Mouse (Mus musculus) bone marrow, adult 2 months (tissue): ENCODE results near the gene Icmt. TPM values are rescaled to one million over a fixed set of nuclear protein-coding genes. Genes with fewer than 3 reads are reported as not detected.

Experiments used
- H3K27ac ChIP-seq: fragments of 200-500 bp; 2 replicates; pipeline ENCODE4 v1.5.1; 2012; ENCODE audit warnings: low read depth, mild to moderate bottlenecking, control low read depth, inconsistent platforms, low read length; ENCODE audit not compliant: control insufficient read depth, poor library complexity, insufficient read depth
- H3K4me1 ChIP-seq: fragments of 200-500 bp; 2 replicates; pipeline ENCODE4 v1.6.1; 2011; ENCODE audit warnings: low read length; ENCODE audit not compliant: control insufficient read depth, insufficient read depth
- H3K4me3 ChIP-seq: fragments of 200-500 bp; replicated peaks from 2 replicates; pipeline ENCODE3; 2011; ENCODE audit warnings: mild to moderate bottlenecking, low read depth, low read length, control low read depth; ENCODE audit not compliant: control insufficient read depth
- CTCF ChIP-seq: fragments of 200-500 bp; IDR thresholded peaks from 2 replicates; pipeline ENCODE4 v1.5.1; 2011; ENCODE audit warnings: low read length, control low read depth; ENCODE audit not compliant: control insufficient read depth, insufficient read depth
- POLR2A ChIP-seq: fragments of 200-500 bp; IDR thresholded peaks from 2 replicates; pipeline ENCODE4 v1.6.1; 2011; ENCODE audit warnings: low read depth, mild to moderate bottlenecking, control low read depth, low read length, borderline replicate concordance; ENCODE audit not compliant: control insufficient read depth
- WGBS: fragments of 180-500 bp; shearing (Covaris S2); methylation state at CpG from one replicate; pipeline ENCODE4 v1.1.7; 2018; 5-methylcytosine and 5-hydroxymethylcytosine counted together
- polyA plus RNA-seq: library from polyadenylated mRNA; stranded (reverse); fragments of >200 nt; gene quantifications from 2 replicates; pipeline ENCODE4 v1.2.4, GENCODE M21; 2011; ENCODE audit warnings: low replicate concordance; ENCODE audit not compliant: missing spikeins, insufficient read depth, insufficient read length

Icmt gene
- polyA plus RNA-seq, 1 experiment: 5.0 TPM

GRCm38 (mm10) chr4:152318517-152319234 lies 21.6 kb downstream of the Icmt start, which contains the start of gene Rnf207:
Gene Rnf207, minus strand, starts transcription at chr4:152318993.
- TF ChIP-seq POLR2A (no peak), CTCF (peak; percentile 42; the same call in 1 of the 2 replicates)
- no peak within 1 kb of the TSS for H3K4me3 ChIP-seq
- 6% methylated on average over 26 of the region's 26 CpGs for whole genome bisulfite sequencing
- no peak within 1 kb of the TSS for H3K27ac ChIP-seq
- no peaks in the 10 kb centered on the region for H3K4me1 ChIP-seq

- TF ChIP-seq CTCF: no peak
- TF ChIP-seq POLR2A: no peak
- Histone ChIP-seq H3K4me3 (no peak overlapping the region), H3K27ac (no peak overlapping the region), H3K4me1 (no peaks in the 10 kb centered on the region)
- WGBS: 74% methylated on average over 5 of the region's 5 CpGs
Measured at GRCm38 (mm10) chr4:152321464-152321863, 24.4 kb downstream of the Icmt start.

- Histone ChIP-seq H3K4me3 (peak overlapping the region; percentile 92), H3K27ac (no peak overlapping the region), H3K4me1 (peaks cover 1% of the 10 kb centered on the region; the same call in 1 of the 2 replicates)
- WGBS: 48% methylated on average over 16 of the region's 16 CpGs
- no peak for TF ChIP-seq POLR2A
- TF ChIP-seq CTCF: no peak
Measured at GRCm38 (mm10) chr4:152324641-152325562, 27.9 kb downstream of the Icmt start.

- WGBS: under 1% methylated on average over 70 of the region's 70 CpGs
- peak within 1 kb of the TSS; percentile 42; the same call in 1 of the 2 replicates for H3K27ac ChIP-seq
- peaks cover 1% of the 10 kb centered on the region; the same call in 1 of the 2 replicates for H3K4me1 ChIP-seq
- H3K4me3 ChIP-seq: peak within 1 kb of the TSS; percentile 92
- TF ChIP-seq POLR2A (peak; percentile 73; the same call in 1 of the 2 replicates), CTCF (peak; percentile 15; the same call in 1 of the 2 replicates)
Measured at GRCm38 (mm10) chr4:152325574-152326411, 28.8 kb downstream of the Icmt start, which contains the start of gene Rpl22. Gene Rpl22, plus strand, starts transcription at chr4:152325742.

- no peak overlapping the region for H3K27ac ChIP-seq
- TF ChIP-seq CTCF (no peak), POLR2A (no peak)
- 2% methylated on average over 11 of the region's 11 CpGs for WGBS
Measured at GRCm38 (mm10) chr4:152326543-152326942, 29.5 kb downstream of the Icmt start.

GRCm38 (mm10) chr4:152328691-152329090 lies 31.7 kb downstream of the Icmt start:
- TF ChIP-seq CTCF (peak; percentile 58), POLR2A (no peak)
- WGBS: 68% methylated on average over 6 of the region's 6 CpGs
- H3K4me1 ChIP-seq: peaks cover 1% of the 10 kb centered on the region; the same call in 1 of the 2 replicates
- H3K27ac ChIP-seq: no peak overlapping the region
- H3K4me3 ChIP-seq: no peak overlapping the region

More at GRCm38 (mm10) chr4:152326543-152326942, 29.5 kb downstream of the Icmt start:
- H3K4me3 ChIP-seq: peak overlapping the region; percentile 92
- H3K4me1 ChIP-seq: peaks cover 1% of the 10 kb centered on the region; the same call in 1 of the 2 replicates

GRCm38 (mm10) chr4:152332952-152333351 lies 35.9 kb downstream of the Icmt start:
- H3K4me3 ChIP-seq: no peak overlapping the region
- TF ChIP-seq POLR2A (no peak), CTCF (peak; percentile 90)
- no peaks in the 10 kb centered on the region for H3K4me1 ChIP-seq
- WGBS: 19% methylated on average over 2 of the region's 2 CpGs
- no peak overlapping the region for H3K27ac ChIP-seq
